Mouse (Mus musculus): Measurements from ENCODE around the gene Npy2r. TPM values are rescaled to one million over a fixed set of nuclear protein-coding genes. Genes with fewer than 3 reads are reported as not detected.

Gene Npy2r
- polyA plus RNA-seq (2012; rRNA removed): 0.80 and 1.5 TPM in 2 replicates

DNA sequence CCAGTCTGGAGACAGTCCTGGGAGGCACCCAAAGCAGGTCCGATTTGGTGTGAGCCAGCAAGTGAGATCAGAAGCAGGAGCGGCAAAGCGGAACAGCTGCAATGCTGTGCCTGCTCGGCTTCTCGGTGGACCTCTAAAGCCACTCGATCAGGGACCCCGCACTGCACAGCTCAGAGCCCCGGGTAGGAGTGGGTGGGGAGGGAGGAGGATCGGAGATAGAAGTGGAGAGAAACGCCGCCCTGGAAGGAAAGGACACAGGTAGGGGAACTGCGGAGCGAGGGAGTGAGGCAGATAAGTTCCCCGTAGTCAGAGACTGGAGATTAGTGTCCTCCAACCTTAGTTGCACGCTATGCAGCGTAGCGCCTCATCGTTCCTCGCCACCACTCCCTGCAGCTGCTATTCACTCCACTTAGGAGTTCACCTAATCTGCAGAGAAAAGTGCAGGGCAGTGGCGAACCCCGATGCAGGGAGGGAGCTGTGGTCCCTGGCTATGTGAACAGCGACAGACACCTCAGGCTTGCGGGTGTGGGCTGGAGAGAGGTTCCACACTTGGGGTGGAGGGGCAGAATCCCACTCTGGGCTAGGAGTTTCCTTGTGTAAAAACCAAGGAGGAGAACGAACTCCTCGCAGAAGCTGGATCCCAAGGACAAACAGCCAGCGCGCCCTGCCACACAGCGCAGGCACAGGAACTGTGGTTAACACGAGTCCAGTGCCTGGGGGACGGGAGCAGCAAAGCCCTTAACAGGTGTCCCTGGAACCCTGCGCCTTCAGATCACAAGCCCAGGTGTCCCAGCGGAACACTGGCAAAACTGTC, at the start of gene Npy2r:
Gene Npy2r, minus strand, starts transcription at position 177 of the 814 bp plus-strand sequence.

Other genes starting within 250 kb of the Npy2r start
- 0.12 and 0.29 TPM in 2 replicates for gene Map9, start 190.0 kb downstream of the Npy2r start, polyA plus RNA-seq (2012; rRNA removed)